Mouse (Mus musculus) testis, postnatal 10 days (tissue): ENCODE results near the gene Vmn2r49.
"Not testable (repeated sequence)": the region's sequence is repeated elsewhere in the genome, so short reads cannot be mapped to it uniquely, and the experiment has no call there.

Experiments used
- DNase-seq: peaks from one replicate; pipeline ENCODE4 v3.0.0; 2021; ENCODE audit warnings: low spot score

Vmn2r49 gene

GRCm38 (mm10) chr7:9992157-9992556, at the start of gene Vmn2r49:
Vmn2r49 (minus strand) TSS chr7:9992257.
- not testable (repeated sequence) for DNase-seq

GRCm38 (mm10) chr7:9953485-9953884, 38.6 kb downstream of the Vmn2r49 start, which contains the start of gene Vmn2r48:
Vmn2r48 (minus strand) TSS chr7:9953585.
- DNase-seq = not testable (repeated sequence)
